Mouse (Mus musculus): ENCODE data around the gene Tuba1c. TPM values are rescaled to one million over a fixed set of nuclear protein-coding genes. Genes with fewer than 3 reads are reported as not detected.

Gene Tuba1c
- polyA plus RNA-seq, 1 experiment from 2014 or later: 103 TPM

GRCm38 (mm10) chr15:99000535-99001283 is 29.0 kb upstream of the Tuba1c start:
- Histone ChIP-seq H3K4me1 (peaks cover 15% of the 10 kb centered on the region), H3K27ac (0 out of 2 replicates have a peak overlapping the region, but pooled peaks have one; percentile 1), H3K9me3 (no peaks in the 10 kb centered on the region), H3K9ac (no peak overlapping the region), H3K27me3 (no peaks in the 10 kb centered on the region), H3K4me2 (replicated peaks) (peak overlapping the region; percentile 57; the same call in 1 of the 2 replicates), H3K36me3 (no peaks in the 10 kb centered on the region), H3K4me3 (no peak overlapping the region)
- no peak for ATAC-seq (ENCODE audit: insufficient number of reproducible peaks, insufficient read depth, low FRiP score, low TSS enrichment)
- 38% methylated on average over 14 of the region's 14 CpGs for WGBS

GRCm38 (mm10) chr15:99001451-99001931 is 28.2 kb upstream of the Tuba1c start:
- H3K36me3 ChIP-seq: no peaks in the 10 kb centered on the region
- peaks cover 15% of the 10 kb centered on the region for H3K4me1 ChIP-seq
- no peaks in the 10 kb centered on the region for H3K9me3 ChIP-seq
- peak overlapping the region; percentile 57 for H3K4me2 ChIP-seq (replicated peaks)
- 0 out of 2 replicates have a peak overlapping the region, but pooled peaks have one; percentile 18 for H3K4me3 ChIP-seq
- 11% methylated on average over 17 of the region's 17 CpGs for WGBS
- H3K27me3 ChIP-seq: no peaks in the 10 kb centered on the region
- no peak overlapping the region for H3K27ac ChIP-seq
- ATAC-seq (ENCODE audit: insufficient number of reproducible peaks, insufficient read depth, low FRiP score, low TSS enrichment): no peak; the same call in 1 of the 2 replicates
- H3K9ac ChIP-seq: 0 out of 2 replicates have a peak overlapping the region, but pooled peaks have one; percentile 19

GRCm38 (mm10) chr15:99003600-99003999 is 26.1 kb upstream of the Tuba1c start:
- no peak for ATAC-seq (ENCODE audit: insufficient number of reproducible peaks, insufficient read depth, low FRiP score, low TSS enrichment)
- Histone ChIP-seq H3K4me3 (no peak overlapping the region), H3K4me2 (replicated peaks) (no peak overlapping the region), H3K4me1 (peaks cover 12% of the 10 kb centered on the region), H3K27me3 (no peaks in the 10 kb centered on the region), H3K9me3 (no peaks in the 10 kb centered on the region), H3K27ac (no peak overlapping the region), H3K36me3 (no peaks in the 10 kb centered on the region), H3K9ac (no peak overlapping the region)
- 92% methylated on average over 5 of the region's 5 CpGs for WGBS

GRCm38 (mm10) chr15:99008801-99009241 is 20.9 kb upstream of the Tuba1c start:
- Histone ChIP-seq H3K9ac (no peak overlapping the region), H3K4me3 (no peak overlapping the region), H3K4me1 (peaks cover 3% of the 10 kb centered on the region), H3K27me3 (no peaks in the 10 kb centered on the region), H3K9me3 (no peaks in the 10 kb centered on the region), H3K27ac (no peak overlapping the region), H3K4me2 (replicated peaks) (no peak overlapping the region), H3K36me3 (no peaks in the 10 kb centered on the region)
- no peak for ATAC-seq (ENCODE audit: insufficient number of reproducible peaks, insufficient read depth, low FRiP score, low TSS enrichment)
- WGBS: 70% methylated on average over 6 of the region's 6 CpGs

- no peak for ATAC-seq (ENCODE audit: insufficient number of reproducible peaks, insufficient read depth, low FRiP score, low TSS enrichment)
- WGBS: 88% methylated on average over 2 of the region's 2 CpGs
- no peak overlapping the region for H3K4me3 ChIP-seq
- H3K4me1 ChIP-seq: peaks cover 3% of the 10 kb centered on the region
- H3K36me3 ChIP-seq: no peaks in the 10 kb centered on the region
- H3K9me3 ChIP-seq: no peaks in the 10 kb centered on the region
- no peak overlapping the region for H3K9ac ChIP-seq
- no peak overlapping the region for H3K4me2 ChIP-seq (replicated peaks)
- H3K27ac ChIP-seq: no peak overlapping the region
- H3K27me3 ChIP-seq: no peaks in the 10 kb centered on the region
Observed at GRCm38 (mm10) chr15:99010896-99011295, 18.8 kb upstream of the Tuba1c start.

- no peak for ATAC-seq (ENCODE audit: insufficient number of reproducible peaks, insufficient read depth, low FRiP score, low TSS enrichment)
- Histone ChIP-seq H3K9me3 (no peaks in the 10 kb centered on the region), H3K9ac (no peak overlapping the region), H3K4me1 (peaks cover 3% of the 10 kb centered on the region), H3K27me3 (no peaks in the 10 kb centered on the region), H3K4me3 (no peak overlapping the region), H3K36me3 (no peaks in the 10 kb centered on the region), H3K27ac (no peak overlapping the region), H3K4me2 (replicated peaks) (no peak overlapping the region)
- WGBS: 80% methylated on average over 3 of the region's 3 CpGs
Observed at GRCm38 (mm10) chr15:99011946-99012345, 17.7 kb upstream of the Tuba1c start.

- Histone ChIP-seq H3K9me3 (no peaks in the 10 kb centered on the region), H3K4me3 (no peak overlapping the region), H3K36me3 (no peaks in the 10 kb centered on the region), H3K27ac (no peak overlapping the region), H3K9ac (no peak overlapping the region), H3K4me1 (peaks cover 17% of the 10 kb centered on the region), H3K4me2 (replicated peaks) (no peak overlapping the region), H3K27me3 (no peaks in the 10 kb centered on the region)
- no peak for ATAC-seq (ENCODE audit: insufficient number of reproducible peaks, insufficient read depth, low FRiP score, low TSS enrichment)
- 75% methylated on average over 9 of the region's 9 CpGs for WGBS
Observed at GRCm38 (mm10) chr15:99014496-99015030, 15.1 kb upstream of the Tuba1c start.

- H3K36me3 ChIP-seq: no peaks in the 10 kb centered on the region
- H3K27ac ChIP-seq: peak overlapping the region; percentile 72
- H3K9me3 ChIP-seq: no peaks in the 10 kb centered on the region
- no peak for ATAC-seq (ENCODE audit: insufficient number of reproducible peaks, insufficient read depth, low FRiP score, low TSS enrichment)
- no peak overlapping the region for H3K4me3 ChIP-seq
- no peak overlapping the region for H3K9ac ChIP-seq
- no peaks in the 10 kb centered on the region for H3K27me3 ChIP-seq
- H3K4me2 ChIP-seq (replicated peaks): no peak overlapping the region
- 69% methylated on average over 8 of the region's 8 CpGs for WGBS
- H3K4me1 ChIP-seq: peaks cover 16% of the 10 kb centered on the region
Observed at GRCm38 (mm10) chr15:99017355-99017761, 12.3 kb upstream of the Tuba1c start.

GRCm38 (mm10) chr15:99017986-99018385 is 11.7 kb upstream of the Tuba1c start:
- H3K27ac ChIP-seq: peak overlapping the region; percentile 72
- H3K4me2 ChIP-seq (replicated peaks): no peak overlapping the region
- no peaks in the 10 kb centered on the region for H3K36me3 ChIP-seq
- H3K27me3 ChIP-seq: no peaks in the 10 kb centered on the region
- H3K9me3 ChIP-seq: no peaks in the 10 kb centered on the region
- no peak overlapping the region for H3K4me3 ChIP-seq
- no peak for ATAC-seq (ENCODE audit: insufficient number of reproducible peaks, insufficient read depth, low FRiP score, low TSS enrichment)
- no peak overlapping the region for H3K9ac ChIP-seq
- 52% methylated on average over 9 of the region's 9 CpGs for WGBS
- H3K4me1 ChIP-seq: peaks cover 14% of the 10 kb centered on the region

- peaks cover 14% of the 10 kb centered on the region for H3K4me1 ChIP-seq
- ATAC-seq (ENCODE audit: insufficient number of reproducible peaks, insufficient read depth, low FRiP score, low TSS enrichment): no peak
- no peaks in the 10 kb centered on the region for H3K9me3 ChIP-seq
- H3K4me3 ChIP-seq: no peak overlapping the region
- 72% methylated on average over 4 of the region's 4 CpGs for WGBS
- no peak overlapping the region for H3K9ac ChIP-seq
- H3K27me3 ChIP-seq: no peaks in the 10 kb centered on the region
- H3K36me3 ChIP-seq: no peaks in the 10 kb centered on the region
- no peak overlapping the region for H3K4me2 ChIP-seq (replicated peaks)
- peak overlapping the region; percentile 72; the same call in 1 of the 2 replicates for H3K27ac ChIP-seq
Observed at GRCm38 (mm10) chr15:99018630-99019029, 11.1 kb upstream of the Tuba1c start.

- no peak for ATAC-seq (ENCODE audit: insufficient number of reproducible peaks, insufficient read depth, low FRiP score, low TSS enrichment)
Observed at GRCm38 (mm10) chr15:99019436-99019835, 10.3 kb upstream of the Tuba1c start.

GRCm38 (mm10) chr15:99020171-99020570 is 9.5 kb upstream of the Tuba1c start:
- no peak overlapping the region for H3K27ac ChIP-seq
- H3K27me3 ChIP-seq: no peaks in the 10 kb centered on the region
- H3K36me3 ChIP-seq: no peaks in the 10 kb centered on the region
- no peak overlapping the region for H3K4me3 ChIP-seq
- H3K9ac ChIP-seq: no peak overlapping the region
- 93% methylated on average over 4 of the region's 4 CpGs for WGBS
- ATAC-seq (ENCODE audit: insufficient number of reproducible peaks, insufficient read depth, low FRiP score, low TSS enrichment): no peak
- H3K4me1 ChIP-seq: peaks cover 14% of the 10 kb centered on the region
- no peak overlapping the region for H3K4me2 ChIP-seq (replicated peaks)
- H3K9me3 ChIP-seq: no peaks in the 10 kb centered on the region

More at GRCm38 (mm10) chr15:99019436-99019835, 10.3 kb upstream of the Tuba1c start:
- Histone ChIP-seq H3K9ac (no peak overlapping the region), H3K9me3 (no peaks in the 10 kb centered on the region), H3K27me3 (no peaks in the 10 kb centered on the region), H3K4me3 (no peak overlapping the region), H3K36me3 (no peaks in the 10 kb centered on the region), H3K4me2 (replicated peaks) (no peak overlapping the region), H3K4me1 (peaks cover 14% of the 10 kb centered on the region), H3K27ac (no peak overlapping the region)
- 56% methylated on average over 8 of the region's 8 CpGs for WGBS

Data from embryonic facial prominence, embryonic 12.5 days (tissue).